Mouse (Mus musculus) adrenal gland, postnatal 14 days (tissue): ENCODE measurements at regions not wholly inside any gene's neighbourhood (a gene's known extent, or its start where the extent isn't known, plus 50 kb on each side); places are given as distances from the start of the nearest gene placed in this dataset.
A peak's percentile ranks its signal among the peaks of the same experiment; 100 is the strongest.

Source experiments
- DNase-seq: peaks from one replicate; pipeline ENCODE4 v3.0.0; 2021; ENCODE audit warnings: mixed read lengths

DNA sequence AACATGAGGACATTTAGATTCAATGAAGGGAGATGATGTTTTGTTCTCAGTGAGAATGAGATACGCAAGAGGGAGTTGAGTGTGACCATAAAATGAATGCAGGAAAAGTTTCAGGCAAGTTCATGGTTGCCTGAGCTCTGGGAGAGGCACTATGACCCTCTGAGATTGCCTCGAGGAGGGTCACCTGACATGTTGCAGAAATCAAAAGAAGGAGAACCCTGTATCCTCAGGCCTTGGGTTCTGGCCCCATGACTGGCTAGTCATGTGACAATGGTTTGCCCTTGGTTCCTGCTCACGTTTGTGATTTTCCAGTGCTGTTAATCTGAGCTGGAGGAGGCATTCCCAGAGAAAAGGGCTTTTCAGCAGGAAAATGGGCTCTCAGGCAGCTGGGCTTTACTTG, 98.9 kb downstream of the Mab21l3 start:
- no peak for DNase-seq

- DNase-seq, result no peak
Measured at GRCm38 (mm10) chr3:101749031-101749632, 99.6 kb downstream of the Mab21l3 start.

- DNase-seq, result no peak
Measured at GRCm38 (mm10) chr3:101748186-101748585, 100.6 kb downstream of the Mab21l3 start.

DNA sequence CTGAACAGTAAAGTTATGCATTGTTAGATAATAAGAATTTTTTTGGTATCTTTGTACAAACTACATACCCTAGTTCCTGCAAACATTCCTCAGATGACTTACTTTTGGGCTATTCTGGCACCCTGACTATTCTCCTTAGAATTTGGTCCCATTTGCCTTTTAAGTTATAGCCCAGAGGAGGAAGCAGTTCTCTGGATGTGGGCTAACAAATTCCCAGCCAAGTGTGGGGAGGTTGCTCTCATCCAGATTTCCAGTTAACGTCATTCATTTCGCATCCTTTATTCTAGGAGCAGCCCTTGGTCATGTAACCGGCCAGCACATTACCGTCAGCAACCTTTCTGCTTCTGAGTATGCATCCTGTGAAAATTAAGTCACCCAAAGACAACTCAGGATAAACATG, 107.9 kb downstream of the Mab21l3 start:
- DNase-seq, result no peak

- no peak for DNase-seq
Measured at GRCm38 (mm10) chr3:101737197-101737596, 111.6 kb downstream of the Mab21l3 start.

- no peak for DNase-seq
Measured at GRCm38 (mm10) chr3:101729044-101729443, 119.7 kb downstream of the Mab21l3 start.

DNA sequence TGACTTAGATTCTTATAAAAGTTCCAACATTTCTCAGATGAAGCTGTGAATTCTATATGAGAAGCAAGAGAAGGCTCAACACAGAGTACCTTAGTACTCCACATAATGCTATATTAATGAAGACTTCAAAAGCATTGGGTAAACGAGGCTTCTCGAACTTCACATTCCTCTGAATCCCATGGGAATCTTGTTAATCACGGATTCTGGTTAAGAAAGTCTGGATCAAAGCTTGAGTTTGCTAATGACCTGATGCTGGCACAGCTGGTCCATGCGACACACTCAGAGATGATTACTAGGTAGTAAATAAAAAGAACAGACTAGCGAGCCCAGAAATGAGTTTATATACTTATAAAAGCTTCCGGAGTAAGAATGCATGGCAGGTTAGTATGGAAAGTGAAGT, 118.4 kb upstream of the Atp1a1 start:
- no peak for DNase-seq

DNA sequence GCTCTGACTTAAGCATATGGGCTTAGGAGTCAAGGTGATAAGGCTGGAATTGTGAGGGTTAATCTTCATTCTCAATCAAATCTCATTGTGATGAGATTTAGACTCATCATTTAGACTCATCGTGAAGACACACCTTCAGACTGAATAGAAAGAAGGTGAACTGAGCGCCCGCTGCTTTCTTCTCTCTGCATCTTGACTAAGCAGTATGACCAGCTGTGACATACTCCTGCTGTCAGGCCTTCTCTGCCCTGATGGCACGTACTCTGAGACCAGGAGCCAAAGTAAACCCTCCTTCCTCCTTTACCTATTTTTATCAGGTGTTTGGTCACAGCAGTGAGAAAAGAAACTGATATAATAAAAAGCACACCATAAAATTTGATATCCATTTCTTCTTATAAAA, 117.5 kb upstream of the Atp1a1 start:
- DNase-seq, result no peak

GRCm38 (mm10) chr3:101715416-101715815, 110.9 kb upstream of the Atp1a1 start:
- DNase-seq, result no peak

- DNase-seq, result no peak
Measured at GRCm38 (mm10) chr3:101714810-101715209, 110.3 kb upstream of the Atp1a1 start.

DNA sequence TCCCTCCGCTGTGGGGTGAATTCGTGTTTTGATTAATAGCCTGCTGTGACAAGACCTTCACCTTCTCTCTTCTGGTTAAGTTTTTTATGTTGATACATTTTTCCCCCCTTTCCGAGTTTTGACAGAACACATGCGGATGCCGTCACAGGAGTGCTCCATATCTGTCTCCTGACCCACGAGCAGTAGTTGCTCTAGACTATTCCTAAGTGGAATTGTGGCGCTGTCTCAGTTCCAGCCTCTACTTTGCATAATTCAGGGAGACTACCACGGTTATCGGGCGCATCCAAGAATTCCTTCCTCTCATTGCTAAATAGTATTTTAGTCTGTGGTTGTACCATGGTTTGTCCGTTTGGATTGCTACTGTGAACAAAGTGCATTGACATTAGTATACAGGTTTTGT, 109.2 kb upstream of the Atp1a1 start:
- no peak for DNase-seq

GRCm38 (mm10) chr3:101713138-101713638, 108.7 kb upstream of the Atp1a1 start:
- DNase-seq, result peak; percentile 27

- DNase-seq, result no peak
Measured at GRCm38 (mm10) chr3:101712666-101713065, 108.2 kb upstream of the Atp1a1 start.

DNA sequence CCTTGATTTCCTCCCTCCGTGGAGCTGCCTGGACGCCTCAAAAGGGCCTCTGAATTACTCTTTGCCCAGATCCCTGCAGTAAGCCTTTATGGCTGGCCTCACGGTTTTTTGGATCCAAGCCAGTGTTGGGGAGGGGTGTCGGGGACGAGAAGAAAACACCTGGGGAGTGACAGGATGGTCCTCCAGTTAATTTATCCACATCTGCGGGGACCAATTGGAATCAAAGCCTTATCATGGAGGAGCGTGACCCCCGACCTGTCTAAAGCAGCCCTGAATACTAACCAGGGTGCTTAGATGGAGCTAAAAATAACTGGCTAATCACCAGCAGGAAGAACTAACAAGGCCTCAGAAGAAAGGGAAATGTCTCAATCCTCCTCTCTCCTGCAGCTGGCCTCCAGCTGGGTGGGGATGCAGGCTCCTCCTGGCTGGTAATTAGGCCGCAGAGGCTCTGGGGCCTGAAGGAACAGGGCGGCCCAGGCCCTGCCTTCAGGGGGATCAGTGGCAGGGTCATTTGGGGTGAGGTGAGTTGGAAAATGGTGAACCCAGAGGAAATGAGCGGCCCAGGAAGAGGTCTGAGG, 107.2 kb upstream of the Atp1a1 start:
- DNase-seq, result no peak

DNA sequence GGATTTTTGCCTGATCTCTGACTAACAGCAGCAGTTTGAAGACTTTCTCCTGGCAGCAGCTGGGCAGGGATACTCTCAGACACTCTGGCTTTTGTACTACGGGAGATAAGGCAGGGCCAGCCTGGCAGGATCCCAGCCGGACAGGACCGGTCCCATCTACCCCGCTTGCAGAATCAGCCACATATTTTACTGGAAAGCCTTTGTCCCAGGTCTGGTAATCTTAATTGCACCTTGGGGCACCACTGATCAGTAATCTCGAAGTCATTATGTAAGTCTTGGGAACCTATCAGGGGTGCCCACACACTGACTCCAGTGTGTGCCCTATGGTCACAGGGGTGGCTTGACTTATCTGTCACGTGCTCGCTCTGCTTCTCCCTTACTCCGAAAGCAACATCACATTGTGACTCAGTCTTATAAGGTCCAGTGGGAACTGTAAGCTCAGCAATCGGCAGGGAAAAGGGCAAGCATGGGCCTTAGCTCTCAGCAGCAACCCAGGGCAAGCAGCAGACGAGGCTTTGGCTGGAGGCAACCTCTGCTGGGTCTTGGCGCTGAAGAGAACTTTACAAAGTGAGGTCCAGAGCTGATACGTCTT, 105.0 kb upstream of the Atp1a1 start:
- peak; percentile 71 for DNase-seq

DNA sequence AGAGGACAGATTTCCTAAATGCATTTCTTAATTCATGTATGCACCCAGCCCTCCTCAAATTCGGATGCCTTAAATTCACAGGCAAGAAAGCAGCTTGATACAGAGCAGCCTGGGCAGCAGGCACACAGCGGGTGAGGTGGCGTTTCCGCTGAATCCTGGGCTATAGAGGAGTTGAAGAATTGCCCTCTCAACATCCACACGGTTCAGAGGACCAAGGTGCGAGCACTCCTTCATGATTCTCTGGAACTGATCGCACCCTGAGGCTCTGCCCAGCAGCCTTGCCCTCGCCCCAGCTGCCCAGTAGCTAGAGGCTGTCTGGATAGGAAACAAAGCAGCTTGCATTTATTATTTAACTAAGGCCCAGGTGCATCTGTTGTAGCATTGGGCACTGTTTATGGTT, 104.3 kb upstream of the Atp1a1 start:
- no peak for DNase-seq

DNA sequence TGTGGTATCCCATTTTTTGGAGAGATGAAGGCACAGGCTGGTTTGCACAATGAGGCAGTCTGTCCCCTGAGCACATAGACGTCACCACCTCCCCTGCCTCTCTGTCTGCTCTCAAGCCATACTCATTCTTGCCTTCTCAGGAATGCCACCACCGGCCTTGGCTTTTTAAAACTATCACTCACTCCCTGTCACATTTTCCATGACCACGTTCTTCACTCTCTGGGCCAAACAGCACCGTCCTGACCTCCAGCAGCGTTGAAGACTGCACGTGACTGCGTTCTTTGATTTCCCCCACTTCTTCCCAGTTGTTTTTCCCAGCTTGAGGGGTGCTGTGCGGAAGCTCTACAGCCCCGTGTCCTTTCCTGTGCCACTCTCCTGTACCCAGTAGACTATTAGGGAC, 100.4 kb upstream of the Atp1a1 start:
- DNase-seq, result peak; percentile 85

- DNase-seq, result no peak
Measured at GRCm38 (mm10) chr3:101704326-101704725, 99.8 kb upstream of the Atp1a1 start.

GRCm38 (mm10) chr3:101701763-101702173, 97.3 kb upstream of the Atp1a1 start:
- no peak for DNase-seq

DNA sequence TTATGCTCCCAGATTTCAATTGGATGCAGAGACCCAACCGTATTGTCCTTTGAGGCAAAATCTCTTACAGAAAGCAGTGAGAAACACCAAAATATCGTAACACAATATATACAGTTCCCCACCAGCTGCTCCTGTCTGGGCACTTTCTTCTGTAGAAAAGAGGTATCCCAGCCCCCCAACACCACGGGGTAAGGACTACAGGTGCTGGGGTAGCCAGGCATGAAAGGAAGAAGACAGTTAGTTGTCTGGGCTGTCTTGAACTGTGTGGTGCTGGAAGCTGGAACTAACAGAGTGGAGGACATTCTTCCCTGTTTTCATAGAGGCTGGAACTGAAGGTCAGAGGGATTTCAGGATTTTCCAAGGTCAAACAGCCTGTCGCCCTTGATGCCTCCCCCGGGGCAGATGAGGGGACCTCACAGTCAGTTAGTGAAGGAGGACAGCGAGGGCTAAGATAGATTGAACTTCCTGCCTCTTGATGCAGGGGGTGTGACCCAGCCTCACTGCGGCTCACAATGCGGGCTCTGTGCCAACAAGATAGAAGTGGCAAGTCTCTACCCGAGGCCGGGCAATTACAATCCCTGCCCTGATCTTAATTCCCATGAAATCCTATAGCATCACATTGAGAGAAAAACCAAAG, 96.6 kb upstream of the Atp1a1 start:
- DNase-seq, result peak; percentile 74

DNA sequence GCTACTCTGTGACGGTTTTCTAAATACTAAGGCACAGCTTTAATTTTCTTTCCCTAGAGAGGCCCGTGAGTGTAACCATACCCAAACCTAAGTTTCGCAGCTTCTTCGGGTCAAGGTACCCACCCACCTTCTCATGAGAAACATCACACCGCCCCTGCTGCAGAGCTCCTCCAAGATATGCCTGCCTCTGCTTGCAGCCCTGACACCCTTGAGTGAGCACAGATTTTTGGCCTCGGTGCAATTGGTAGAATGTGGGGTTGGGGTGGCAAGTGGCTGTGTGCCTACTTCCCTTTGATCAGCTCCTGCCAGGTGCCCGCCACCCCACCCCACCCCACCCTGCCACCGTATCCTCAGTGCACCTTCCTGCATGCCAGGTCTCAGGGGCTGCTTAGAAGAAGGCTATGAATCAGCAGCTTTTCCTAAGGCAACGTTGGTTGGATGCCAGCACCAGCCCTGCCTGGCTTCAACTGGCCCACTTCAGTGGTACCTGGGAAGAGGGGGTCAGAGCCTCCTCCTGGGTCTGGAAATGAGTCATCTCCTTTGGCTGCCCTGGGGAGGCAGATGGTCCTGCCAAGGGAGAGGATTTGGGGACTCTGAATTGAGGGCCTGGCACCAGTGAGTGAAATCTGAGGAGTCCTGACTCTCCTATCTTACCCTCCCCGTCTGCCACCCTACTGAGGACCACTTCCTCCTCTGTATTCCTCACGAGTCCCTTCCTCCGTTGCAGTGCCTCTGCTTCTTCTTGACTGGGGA, 95.6 kb upstream of the Atp1a1 start:
- DNase-seq, result peak; percentile 47

GRCm38 (mm10) chr3:101696832-101697231, 92.3 kb upstream of the Atp1a1 start:
- no peak for DNase-seq

- no peak for DNase-seq
Measured at GRCm38 (mm10) chr3:101694311-101694710, 89.8 kb upstream of the Atp1a1 start.
